Mouse (Mus musculus) liver, adult 2 months (tissue): ENCODE data around the gene Ppef2. TPM values are rescaled to one million over a fixed set of nuclear protein-coding genes. Genes with fewer than 3 reads are reported as not detected.

ENCODE experiments used
- DNase-seq: peaks from one replicate; pipeline ENCODE4 v3.0.0-alpha.2; 2011; ENCODE audit warnings: low read depth, low spot score; ENCODE audit errors: extremely low read depth
- H3K27ac ChIP-seq: fragments of 200-500 bp; replicated peaks from 2 replicates; pipeline ENCODE4 v1.5.1; 2012; ENCODE audit warnings: low read depth, mild to moderate bottlenecking, control low read depth, inconsistent platforms, low read length; ENCODE audit not compliant: insufficient read depth
- H3K27me3 ChIP-seq: fragments of 200-500 bp; 2 replicates; pipeline ENCODE4 v1.6.1; 2012; ENCODE audit warnings: mild to moderate bottlenecking, moderate library complexity, low read length, inconsistent platforms; ENCODE audit not compliant: control insufficient read depth, insufficient read depth
- H3K36me3 ChIP-seq: fragments of 200-500 bp; 2 replicates; pipeline ENCODE4 v1.6.1; 2012; ENCODE audit warnings: low read length, inconsistent platforms; ENCODE audit not compliant: control insufficient read depth, insufficient read depth
- H3K4me1 ChIP-seq: fragments of 200-500 bp; 2 replicates; pipeline ENCODE4 v1.6.1; 2011; ENCODE audit warnings: low read length; ENCODE audit not compliant: control insufficient read depth, insufficient read depth
- H3K4me3 ChIP-seq: fragments of 200-500 bp; 2 replicates; pipeline ENCODE4 v1.5.1; 2011; ENCODE audit warnings: low read depth, mild to moderate bottlenecking, control low read depth, low read length, moderate library complexity; ENCODE audit not compliant: insufficient read depth
- H3K79me2 ChIP-seq: fragments of 200-500 bp; 2 replicates; pipeline ENCODE4 v1.6.1; 2012; ENCODE audit warnings: inconsistent platforms, mild to moderate bottlenecking, low read length, moderate library complexity; ENCODE audit not compliant: control insufficient read depth, insufficient read depth
- H3K9ac ChIP-seq: fragments of 200-500 bp; 2 replicates; pipeline ENCODE4 v1.6.1; 2012; ENCODE audit warnings: low read depth, mild to moderate bottlenecking, control low read depth, inconsistent platforms, low read length
- CTCF ChIP-seq: fragments of 200-500 bp; IDR thresholded peaks from 2 replicates; pipeline ENCODE4 v1.5.1; 2011; ENCODE audit warnings: low read depth, low read length, control low read depth
- POLR2A ChIP-seq: fragments of 200-500 bp; IDR thresholded peaks from 2 replicates; pipeline ENCODE4 v1.6.1; 2011; ENCODE audit warnings: low read length, control low read depth; ENCODE audit not compliant: insufficient read depth; ENCODE audit errors: extremely low read depth
- WGBS: fragments of 180-500 bp; shearing (Covaris S2); methylation state at CpG from one replicate; pipeline ENCODE4 v1.1.7; 2018; 5-methylcytosine and 5-hydroxymethylcytosine counted together
- polyA plus RNA-seq: library from polyadenylated mRNA; depleted of rRNA; stranded (reverse); fragments of >200 nt; gene quantifications from 2 replicates; pipeline ENCODE4 v1.2.3, GENCODE M21; 2012
- total RNA-seq: library from RNA; depleted of rRNA; stranded (reverse); fragments of >200 nt; gene quantifications from 2 replicates; pipeline ENCODE4 v1.2.3, GENCODE M21; 2014

The Ppef2 gene
- total and polyA plus RNA-seq, 2 experiments, result 0.27 TPM; not detected in 1

- Histone ChIP-seq H3K27ac (no peak overlapping the region), H3K79me2 (no peaks in the 10 kb centered on the region), H3K4me3 (no peak overlapping the region), H3K4me1 (no peaks in the 10 kb centered on the region), H3K9ac (no peak overlapping the region), H3K27me3 (no peaks in the 10 kb centered on the region), H3K36me3 (peaks cover 17% of the 10 kb centered on the region)
- WGBS, result 52% methylated on average over 3 of the region's 3 CpGs
- TF ChIP-seq CTCF, result no peak
- no peak for TF ChIP-seq POLR2A
- DNase-seq, result peak; percentile 31
Measured at GRCm38 (mm10) chr5:92283107-92283506, 27.0 kb upstream of the Ppef2 start.

GRCm38 (mm10) chr5:92282571-92282970, 26.5 kb upstream of the Ppef2 start:
- TF ChIP-seq CTCF (no peak), POLR2A (no peak)
- WGBS, result 60% methylated on average over 4 of the region's 4 CpGs
- no peak overlapping the region for H3K27ac ChIP-seq
- H3K36me3 ChIP-seq, result peaks cover 12% of the 10 kb centered on the region
- H3K27me3 ChIP-seq, result no peaks in the 10 kb centered on the region
- H3K4me3 ChIP-seq, result no peak overlapping the region
- H3K79me2 ChIP-seq, result no peaks in the 10 kb centered on the region
- DNase-seq, result no peak
- no peaks in the 10 kb centered on the region for H3K4me1 ChIP-seq
- no peak overlapping the region for H3K9ac ChIP-seq

- Histone ChIP-seq H3K79me2 (no peaks in the 10 kb centered on the region), H3K4me3 (no peak overlapping the region), H3K36me3 (no peaks in the 10 kb centered on the region), H3K9ac (no peak overlapping the region), H3K4me1 (no peaks in the 10 kb centered on the region), H3K27me3 (no peaks in the 10 kb centered on the region), H3K27ac (no peak overlapping the region)
- peak; percentile 41 for DNase-seq
- TF ChIP-seq CTCF (no peak), POLR2A (no peak)
- 79% methylated on average over 10 of the region's 10 CpGs for WGBS
Measured at GRCm38 (mm10) chr5:92278942-92279537, 23.0 kb upstream of the Ppef2 start.

- Histone ChIP-seq H3K4me1 (no peaks in the 10 kb centered on the region), H3K27me3 (no peaks in the 10 kb centered on the region), H3K36me3 (no peaks in the 10 kb centered on the region), H3K4me3 (peak within 1 kb of the TSS; percentile 66), H3K27ac (peak within 1 kb of the TSS; percentile 69), H3K9ac (peak within 1 kb of the TSS; percentile 73), H3K79me2 (no peaks in the 10 kb centered on the region)
- 1% methylated on average over 54 of the region's 54 CpGs for WGBS
- peak; percentile 71 for TF ChIP-seq CTCF
- peak; percentile 64 for TF ChIP-seq POLR2A
- DNase-seq, result peak; percentile 91
Measured at GRCm38 (mm10) chr5:92277437-92278394, 21.6 kb upstream of the Ppef2 start, which contains the start of gene Naaa. Gene Naaa (minus strand): TSS chr5:92278170.

- DNase-seq, result no peak
- Histone ChIP-seq H3K27me3 (no peaks in the 10 kb centered on the region), H3K4me3 (no peak overlapping the region), H3K9ac (no peak overlapping the region), H3K4me1 (no peaks in the 10 kb centered on the region), H3K79me2 (no peaks in the 10 kb centered on the region), H3K36me3 (no peaks in the 10 kb centered on the region), H3K27ac (no peak overlapping the region)
- TF ChIP-seq CTCF, result no peak
- no peak for TF ChIP-seq POLR2A
- 88% methylated on average over 7 of the region's 7 CpGs for WGBS
Measured at GRCm38 (mm10) chr5:92270496-92270895, 14.4 kb upstream of the Ppef2 start.
